Mouse (Mus musculus) midbrain, embryonic 12.5 days (tissue): ENCODE measurements around the gene Cdh11. TPM values are rescaled to one million over a fixed set of nuclear protein-coding genes. Genes with fewer than 3 reads are reported as not detected.

Experiments used
- ATAC-seq: fragments of 200-750 bp; cut with Nextera tagmentation; 2 replicates; pipeline ENCODE4 v1.8.0; 2017; ENCODE audit warnings: low read depth, moderate TSS enrichment, moderate library complexity; ENCODE audit not compliant: low FRiP score
- H3K27ac ChIP-seq: fragments of 300-500 bp; sonication (generic); replicated peaks from 2 replicates; pipeline ENCODE4 v1.5.1; 2016; ENCODE audit warnings: mild to moderate bottlenecking
- H3K27me3 ChIP-seq: fragments of 300-500 bp; sonication (generic); 2 replicates; pipeline ENCODE4 v1.6.1; 2016; ENCODE audit warnings: mild to moderate bottlenecking
- H3K36me3 ChIP-seq: fragments of 300-500 bp; sonication (generic); 2 replicates; pipeline ENCODE4 v1.6.1; 2016
- H3K4me1 ChIP-seq: fragments of 300-500 bp; sonication (generic); 2 replicates; pipeline ENCODE4 v1.6.1; 2016
- H3K4me2 ChIP-seq: fragments of 300-500 bp; sonication (generic); replicated peaks from 2 replicates; pipeline ENCODE4 v1.6.1; 2016; ENCODE audit warnings: mild to moderate bottlenecking, moderate library complexity
- H3K4me3 ChIP-seq: fragments of 300-500 bp; sonication (generic); 2 replicates; pipeline ENCODE4 v1.5.1; 2016; ENCODE audit warnings: mild to moderate bottlenecking
- H3K9ac ChIP-seq: fragments of 300-500 bp; sonication (generic); replicated peaks from 2 replicates; pipeline ENCODE4 v1.6.1; 2016; ENCODE audit warnings: mild to moderate bottlenecking, moderate library complexity
- H3K9me3 ChIP-seq: fragments of 300-500 bp; sonication (generic); 2 replicates; pipeline ENCODE4 v1.6.1; 2016; ENCODE audit warnings: mild to moderate bottlenecking
- WGBS: fragments of 180-500 bp; shearing (Covaris S2); methylation state at CpG from one replicate; pipeline ENCODE4 v1.1.7; 2016; 5-methylcytosine and 5-hydroxymethylcytosine counted together
- microRNA-seq: library from miRNA; unstranded; fragments of <30 nt; microRNA quantifications from one replicate; pipeline ENCODE4, GENCODE M21; 2017
- polyA plus RNA-seq: library from polyadenylated mRNA; unstranded; fragments of >200 nt; fragmentation: Nextera tagmentation; extraction: Ambion mirVana; gene quantifications from 2 replicates; pipeline ENCODE4 v1.2.1, GENCODE M21; 2016

Cdh11 gene
- polyA plus RNA-seq, 1 experiment from 2014 or later: 82.9 TPM

DNA sequence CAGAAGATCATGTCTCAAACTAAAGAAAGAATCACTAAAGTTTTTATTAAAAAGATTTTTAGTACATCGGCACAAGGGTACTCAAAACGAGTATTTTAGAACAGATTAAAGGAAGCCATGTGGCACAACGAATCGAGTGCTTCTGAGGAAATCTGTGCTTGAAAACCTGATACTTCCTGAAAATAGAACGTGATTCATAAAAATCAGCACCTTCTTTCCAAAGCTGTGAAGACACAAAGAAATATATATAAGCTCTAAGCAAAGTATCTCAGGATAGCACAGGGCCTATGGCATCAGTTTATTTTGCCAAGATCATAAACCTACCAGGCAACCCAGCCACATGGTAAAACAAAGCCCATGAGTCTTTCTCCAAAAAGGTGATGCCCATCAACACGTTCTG is 191.5 kb downstream of the Cdh11 start:
- H3K27me3 ChIP-seq: no peaks in the 10 kb centered on the region
- H3K36me3 ChIP-seq: no peaks in the 10 kb centered on the region
- 93% methylated on average over 6 of the region's 6 CpGs for WGBS

More for the DNA sequence above, 191.5 kb downstream of the Cdh11 start:
- no peak for ATAC-seq
- Histone ChIP-seq H3K9ac (no peak overlapping the region), H3K27ac (no peak overlapping the region), H3K9me3 (no peaks in the 10 kb centered on the region), H3K4me1 (no peaks in the 10 kb centered on the region), H3K4me2 (no peak overlapping the region), H3K4me3 (no peak overlapping the region)

Small RNAs within 50 kb of the gene (microRNA-seq; reads per million reads assigned to microRNA genes)
- not detected for gene Gm26301
